Mouse (Mus musculus) embryonic fibroblast, embryonic 13.5 days (primary cell): ENCODE measurements around the gene Arap2.

Experiments used
- CTCF ChIP-seq: IDR thresholded peaks from 2 replicates; pipeline ENCODE4 v1.5.1; 2011; ENCODE audit warnings: mild to moderate bottlenecking, control low read depth, low read length, moderate library complexity, borderline replicate concordance; ENCODE audit not compliant: insufficient read depth
- POLR2A ChIP-seq: IDR thresholded peaks from 2 replicates; pipeline ENCODE4 v1.6.1; 2011; ENCODE audit warnings: low read depth, mild to moderate bottlenecking, control low read depth, low read length, moderate library complexity

GRCm38 (mm10) chr5:62653924-62654323 is 112.0 kb downstream of the Arap2 start:
- no peak for TF ChIP-seq CTCF
- no peak for TF ChIP-seq POLR2A
